In genomic region chr17:24644030-24644715, GRCm38 (mm10) we compare ENCODE assay signal across 10 mouse cellular contexts. TPM values are rescaled to one million over a fixed set of nuclear protein-coding genes. Genes with fewer than 3 reads are reported as not detected.
DNase-seq lines count a peak whose midpoint lies in the region; ATAC-seq and TF ChIP-seq lines count a peak whose summit lies in the region.
"Had no signal": no experiment of that assay in that cellular context is flagged by ENCODE, and none has a peak within 500 bp of the region (broad histone marks: within the 10 kb centered on the region; RNA-seq: fewer than 3 reads in every experiment).

No protein-coding gene starts in this region.

- 45% methylated on average over 7 of the region's 7 CpGs for WGBS in hindbrain, embryonic 10.5 days
- WGBS in hindbrain, embryonic 11.5 days: 49% methylated on average over 7 of the region's 7 CpGs
- WGBS in limb, embryonic 14.5 days: 29% methylated on average over 7 of the region's 7 CpGs
- 39% methylated on average over 7 of the region's 7 CpGs for WGBS in neural tube, embryonic 15.5 days

- intact Hi-C loops in heart, postnatal 14 days (cut with DNase I): no loop called here

- DNase-seq in hindbrain, embryonic 10.5 days (ENCODE audit: low spot score): no peak
- DNase-seq in hindbrain, embryonic 11.5 days (ENCODE audit: low spot score): no peak
- DNase-seq in heart, postnatal 14 days: peak; percentile 47 to 48
- no peak for DNase-seq in limb, embryonic 14.5 days (ENCODE audit: low spot score)
- DNase-seq in cerebellum, postnatal 25 days: no peak

- peak overlapping the region; percentile 83 for H3K27ac ChIP-seq in hindbrain, embryonic 10.5 days
- no peak overlapping the region for H3K27ac ChIP-seq in hindbrain, embryonic 11.5 days (ENCODE audit: low read depth, low read length)
- H3K27ac ChIP-seq in limb, embryonic 14.5 days (replicated peaks; ENCODE audit: low read depth, low read length): peak overlapping the region; percentile 48; the same call in 1 of the 2 replicates
- peak overlapping the region; percentile 29 for H3K27ac ChIP-seq in neural tube, embryonic 15.5 days (replicated peaks)

- no peak overlapping the region for H3K9ac ChIP-seq in hindbrain, embryonic 11.5 days (ENCODE audit: low read depth, low read length)
- H3K9ac ChIP-seq in limb, embryonic 14.5 days (ENCODE audit: low read depth, low read length, severe bottlenecking): peak overlapping the region; percentile 36; the same call in 1 of the 2 replicates
- no peak overlapping the region for H3K9ac ChIP-seq in neural tube, embryonic 15.5 days (replicated peaks)

- peaks cover 18% of the 10 kb centered on the region for H3K27me3 ChIP-seq in hindbrain, embryonic 10.5 days (ENCODE audit: insufficient read depth, poor library complexity, severe bottlenecking)
- 0 out of 2 replicates have a peak, but pooled peaks cover 3% of the 10 kb centered on the region for H3K27me3 ChIP-seq in hindbrain, embryonic 11.5 days (ENCODE audit: control insufficient read depth, insufficient read depth, low read length)
- no peaks in the 10 kb centered on the region for H3K27me3 ChIP-seq in limb, embryonic 14.5 days (ENCODE audit: control insufficient read depth, insufficient read depth, low read length)
- H3K27me3 ChIP-seq in neural tube, embryonic 15.5 days (replicated peaks): no peaks in the 10 kb centered on the region

- no peak for ATAC-seq in hindbrain, embryonic 11.5 days (ENCODE audit: low FRiP score)
- ATAC-seq in limb, embryonic 14.5 days (ENCODE audit: low FRiP score, low read depth): peak; percentile 24; the same call in 1 of the 2 replicates
- ATAC-seq in neural tube, embryonic 15.5 days (ENCODE audit: low FRiP score): no peak
- ATAC-seq in granulocyte monocyte progenitor cell, adult 5-6 weeks (replicated peaks; ENCODE audit: poor library complexity, severe bottlenecking): no peak
- ATAC-seq in cerebellum, adult (ENCODE audit: insufficient number of reproducible peaks, low FRiP score, low TSS enrichment): no peak

- no peaks in the 10 kb centered on the region for H3K9me3 ChIP-seq in hindbrain, embryonic 10.5 days
- H3K9me3 ChIP-seq in hindbrain, embryonic 11.5 days (ENCODE audit: control insufficient read depth, low read length): no peaks in the 10 kb centered on the region
- no peaks in the 10 kb centered on the region for H3K9me3 ChIP-seq in limb, embryonic 14.5 days (ENCODE audit: control insufficient read depth, low read length)
- no peaks in the 10 kb centered on the region for H3K9me3 ChIP-seq in neural tube, embryonic 15.5 days (replicated peaks)

- H3K4me2 ChIP-seq in hindbrain, embryonic 11.5 days (replicated peaks; ENCODE audit: low read depth, low read length): no peak overlapping the region
- no peak overlapping the region for H3K4me2 ChIP-seq in limb, embryonic 14.5 days (replicated peaks; ENCODE audit: low read depth, low read length, severe bottlenecking)
- 0 out of 2 replicates have a peak overlapping the region, but pooled peaks have one; percentile 3 for H3K4me2 ChIP-seq in neural tube, embryonic 15.5 days

- TF ChIP-seq POLR2A in limb, embryonic 14.5 days (IDR thresholded peaks at IDR 0.05; ENCODE audit: borderline replicate concordance, extremely low read depth, insufficient read depth, insufficient read length): no peak

- peaks cover 57% of the 10 kb centered on the region for H3K4me1 ChIP-seq in hindbrain, embryonic 10.5 days (replicated peaks)
- no peaks in the 10 kb centered on the region for H3K4me1 ChIP-seq in hindbrain, embryonic 11.5 days (replicated peaks; ENCODE audit: control insufficient read depth, insufficient read depth, low read length)
- peaks cover 38% of the 10 kb centered on the region for H3K4me1 ChIP-seq in limb, embryonic 14.5 days (ENCODE audit: control insufficient read depth, insufficient read depth, low read length)
- peaks cover 18% of the 10 kb centered on the region for H3K4me1 ChIP-seq in neural tube, embryonic 15.5 days

- H3K4me3 ChIP-seq in hindbrain, embryonic 10.5 days: no peak overlapping the region
- no peak overlapping the region for H3K4me3 ChIP-seq in hindbrain, embryonic 11.5 days (ENCODE audit: low read depth, low read length)
- H3K4me3 ChIP-seq in limb, embryonic 14.5 days (replicated peaks; ENCODE audit: low read length): no peak overlapping the region
- H3K4me3 ChIP-seq in neural tube, embryonic 15.5 days (replicated peaks): no peak overlapping the region

- peaks cover 13% of the 10 kb centered on the region for H3K36me3 ChIP-seq in hindbrain, embryonic 10.5 days
- H3K36me3 ChIP-seq in hindbrain, embryonic 11.5 days (ENCODE audit: control insufficient read depth, insufficient read depth, low read length): no peaks in the 10 kb centered on the region
- peaks cover 49% of the 10 kb centered on the region for H3K36me3 ChIP-seq in limb, embryonic 14.5 days (ENCODE audit: control insufficient read depth, insufficient read depth, low read length)
- H3K36me3 ChIP-seq in neural tube, embryonic 15.5 days: peaks cover 13% of the 10 kb centered on the region

RNA-seq across cellular contexts. Expression of gene Slc9a3r2, which starts 6.0 kb away (rescaled TPM):
- polyA plus RNA-seq in hindbrain, embryonic 10.5 days (2016; fragmentation: Nextera tagmentation; extraction: Ambion mirVana): 34.2 and 39.2 TPM in 2 replicates
- 36.0 and 36.3 TPM in 2 replicates for polyA plus RNA-seq in hindbrain, embryonic 11.5 days (2014; fragmentation: Nextera tagmentation; extraction: Ambion mirVana)
- total RNA-seq in heart, postnatal 14 days (2021): 100 to 1,000 TPM; 134 TPM
- 56.2 and 65.0 TPM in 2 replicates for polyA plus RNA-seq in limb, embryonic 14.5 days (2012; rRNA removed)
- polyA plus RNA-seq in limb, embryonic 14.5 days (2014; fragmentation: Nextera tagmentation; extraction: Ambion mirVana): 60.1 and 71.5 TPM in 2 replicates
- 60.2 and 65.7 TPM in 2 replicates for polyA plus RNA-seq in neural tube, embryonic 15.5 days (2015; fragmentation: Nextera tagmentation; extraction: Ambion mirVana)
- 0.45 and 1.0 TPM in 2 replicates for total RNA-seq in granulocyte monocyte progenitor cell, adult 5-6 weeks (2014; fragmentation: Nextera tagmentation)
- total RNA-seq in granulocyte monocyte progenitor cell, adult 5-6 weeks (2017): 1.8 and 3.0 TPM in 2 replicates

RNA-seq across cellular contexts. Expression of gene Nthl1, which starts 11.7 kb away (rescaled TPM):
- 19.9 and 27.1 TPM in 2 replicates for polyA plus RNA-seq in hindbrain, embryonic 10.5 days (2016; fragmentation: Nextera tagmentation; extraction: Ambion mirVana)
- 12.0 and 16.2 TPM in 2 replicates for polyA plus RNA-seq in hindbrain, embryonic 11.5 days (2014; fragmentation: Nextera tagmentation; extraction: Ambion mirVana)
- total RNA-seq in heart, postnatal 14 days (2021): 1 to 10 TPM; 2.1 to 4.1 TPM
- 28.5 and 30.0 TPM in 2 replicates for polyA plus RNA-seq in limb, embryonic 14.5 days (2012; rRNA removed)
- 17.8 and 21.5 TPM in 2 replicates for polyA plus RNA-seq in limb, embryonic 14.5 days (2014; fragmentation: Nextera tagmentation; extraction: Ambion mirVana)
- polyA plus RNA-seq in neural tube, embryonic 15.5 days (2015; fragmentation: Nextera tagmentation; extraction: Ambion mirVana): 8.3 and 10.0 TPM in 2 replicates
- 7.1 and 15.7 TPM in 2 replicates for total RNA-seq in granulocyte monocyte progenitor cell, adult 5-6 weeks (2014; fragmentation: Nextera tagmentation)
- total RNA-seq in granulocyte monocyte progenitor cell, adult 5-6 weeks (2017): 11.8 and 13.7 TPM in 2 replicates

RNA-seq across cellular contexts. Expression of gene Tsc2, which starts 11.7 kb away (rescaled TPM):
- polyA plus RNA-seq in hindbrain, embryonic 10.5 days (2016; fragmentation: Nextera tagmentation; extraction: Ambion mirVana): 64.1 and 86.9 TPM in 2 replicates
- polyA plus RNA-seq in hindbrain, embryonic 11.5 days (2014; fragmentation: Nextera tagmentation; extraction: Ambion mirVana): 46.5 and 53.6 TPM in 2 replicates
- total RNA-seq in heart, postnatal 14 days (2021): 10 to 100 TPM; 76.7 to 88.2 TPM
- polyA plus RNA-seq in limb, embryonic 14.5 days (2012; rRNA removed): 162 and 199 TPM in 2 replicates
- polyA plus RNA-seq in limb, embryonic 14.5 days (2014; fragmentation: Nextera tagmentation; extraction: Ambion mirVana): 62.9 and 70.6 TPM in 2 replicates
- polyA plus RNA-seq in neural tube, embryonic 15.5 days (2015; fragmentation: Nextera tagmentation; extraction: Ambion mirVana): 60.6 and 68.8 TPM in 2 replicates
- 61.9 and 83.7 TPM in 2 replicates for total RNA-seq in granulocyte monocyte progenitor cell, adult 5-6 weeks (2014; fragmentation: Nextera tagmentation)
- 25.1 and 41.3 TPM in 2 replicates for total RNA-seq in granulocyte monocyte progenitor cell, adult 5-6 weeks (2017)

RNA-seq across cellular contexts. Expression of gene Npw, which starts 14.1 kb away (rescaled TPM):
- polyA plus RNA-seq in hindbrain, embryonic 10.5 days (2016; fragmentation: Nextera tagmentation; extraction: Ambion mirVana): not detected in 2 replicates
- not detected in 2 replicates for polyA plus RNA-seq in hindbrain, embryonic 11.5 days (2014; fragmentation: Nextera tagmentation; extraction: Ambion mirVana)
- not detected for total RNA-seq in heart, postnatal 14 days (2021)
- polyA plus RNA-seq in limb, embryonic 14.5 days (2012; rRNA removed): 0.47 and 0.58 TPM in 2 replicates
- polyA plus RNA-seq in limb, embryonic 14.5 days (2014; fragmentation: Nextera tagmentation; extraction: Ambion mirVana): 0.33 and 0.41 TPM in 2 replicates
- 0.42 and 0.51 TPM in 2 replicates for polyA plus RNA-seq in neural tube, embryonic 15.5 days (2015; fragmentation: Nextera tagmentation; extraction: Ambion mirVana)
- not detected in 2 replicates for total RNA-seq in granulocyte monocyte progenitor cell, adult 5-6 weeks (2014; fragmentation: Nextera tagmentation)
- total RNA-seq in granulocyte monocyte progenitor cell, adult 5-6 weeks (2017): 0.82 TPM in 1 of 2 replicates, not detected in the other
- total RNA-seq: heart, postnatal 36 days; MEL had no signal

RNA-seq across cellular contexts. Expression of gene Zfp598, which starts 25.3 kb away (rescaled TPM):
- polyA plus RNA-seq in hindbrain, embryonic 10.5 days (2016; fragmentation: Nextera tagmentation; extraction: Ambion mirVana): 26.2 and 28.6 TPM in 2 replicates
- polyA plus RNA-seq in hindbrain, embryonic 11.5 days (2014; fragmentation: Nextera tagmentation; extraction: Ambion mirVana): 24.7 and 24.8 TPM in 2 replicates
- 10 to 100 TPM; 20.2 to 21.6 TPM for total RNA-seq in heart, postnatal 14 days (2021)
- 91.4 and 112 TPM in 2 replicates for polyA plus RNA-seq in limb, embryonic 14.5 days (2012; rRNA removed)
- polyA plus RNA-seq in limb, embryonic 14.5 days (2014; fragmentation: Nextera tagmentation; extraction: Ambion mirVana): 29.9 and 31.8 TPM in 2 replicates
- polyA plus RNA-seq in neural tube, embryonic 15.5 days (2015; fragmentation: Nextera tagmentation; extraction: Ambion mirVana): 19.2 and 20.5 TPM in 2 replicates
- 18.2 and 40.4 TPM in 2 replicates for total RNA-seq in granulocyte monocyte progenitor cell, adult 5-6 weeks (2014; fragmentation: Nextera tagmentation)
- total RNA-seq in granulocyte monocyte progenitor cell, adult 5-6 weeks (2017): 16.1 and 17.8 TPM in 2 replicates

Comparison
In these comparisons a context has a peak if more than half of its experiments do, and no peak if none do; other contexts are left out.
1. DNase-seq: peak in heart, postnatal 14 days (2 of 2); none in hindbrain, embryonic 10.5 days (single experiment), hindbrain, embryonic 11.5 days (single experiment), limb, embryonic 14.5 days (single experiment) and cerebellum, postnatal 25 days (0 of 2).